Mouse (Mus musculus) CH12.LX (cell line): Measurements from ENCODE around the gene Cit.
A peak's percentile ranks its signal among the peaks of the same experiment; 100 is the strongest.

ENCODE experiments used
- CHD1 ChIP-seq: IDR thresholded peaks from 2 replicates; pipeline ENCODE4 v1.6.1; 2012; ENCODE audit warnings: low read depth, low read length, improper control_type of control experiment, inconsistent platforms
- CHD2 ChIP-seq: IDR thresholded peaks from 2 replicates; pipeline ENCODE4 v1.6.1; 2011; ENCODE audit warnings: low read length, improper control_type of control experiment
- CTCF ChIP-seq, 2 experiments: IDR thresholded peaks in 1 of 2; conservative IDR thresholded peaks in 1 of 2; 2 replicates each; pipeline ENCODE4 v1.5.1; 2011 to 2012; ENCODE audit warnings: low read depth in 2 of 2, low read length in 2 of 2, improper control_type of control experiment in 1 of 2, inconsistent platforms in 1 of 2, mild to moderate bottlenecking in 1 of 2, moderate library complexity in 1 of 2
- EP300 ChIP-seq: IDR thresholded peaks from 2 replicates; pipeline ENCODE4 v1.6.1; 2011; ENCODE audit warnings: low read length, improper control_type of control experiment
- JUND ChIP-seq: conservative IDR thresholded peaks from 2 replicates; pipeline ENCODE4 v1.6.1; 2011; ENCODE audit warnings: low read depth, low read length, improper control_type of control experiment
- MAFK ChIP-seq: IDR thresholded peaks from 2 replicates; pipeline ENCODE4 v1.6.1; 2011; ENCODE audit warnings: low read length, improper control_type of control experiment; ENCODE audit not compliant: insufficient replicate concordance
- MEF2A ChIP-seq: IDR thresholded peaks from 2 replicates; pipeline ENCODE4 v1.6.1; 2014; ENCODE audit warnings: low read depth, mild to moderate bottlenecking, inconsistent platforms, low read length, improper control_type of control experiment, borderline replicate concordance
- POLR2A ChIP-seq: IDR thresholded peaks from 2 replicates; pipeline ENCODE4 v1.6.1; 2011; ENCODE audit warnings: low read depth, mild to moderate bottlenecking, improper control_type of control experiment, low read length
- POLR2AphosphoS2 ChIP-seq: IDR thresholded peaks from 2 replicates; pipeline ENCODE4 v1.6.1; 2011; ENCODE audit warnings: low read depth, low read length, improper control_type of control experiment
- RCOR1 ChIP-seq: conservative IDR thresholded peaks from 2 replicates; pipeline ENCODE4 v1.6.1; 2012; ENCODE audit warnings: low read depth, mild to moderate bottlenecking, inconsistent platforms, low read length, improper control_type of control experiment
- SMC3 ChIP-seq: IDR thresholded peaks from 2 replicates; pipeline ENCODE4 v1.6.1; 2011; ENCODE audit warnings: low read depth, low read length, improper control_type of control experiment
- UBTF ChIP-seq: IDR thresholded peaks from 2 replicates; pipeline ENCODE4 v1.6.1; 2012; ENCODE audit warnings: low read depth, mild to moderate bottlenecking, inconsistent platforms, low read length, improper control_type of control experiment, moderate library complexity

GRCm38 (mm10) chr5:115844766-115845634 is at the start of gene Cit:
- TF ChIP-seq POLR2A, result peak; percentile 86
- no peak for TF ChIP-seq EP300
- TF ChIP-seq CHD2, result peak; percentile 93
- no peak for TF ChIP-seq CHD1
- no peak for TF ChIP-seq CTCF (conservative IDR thresholded peaks at IDR 0.05 in 1 of 2, IDR thresholded peaks at IDR 0.05 in 1 of 2; ENCODE audit: low read depth in 2 of 2, low read length in 2 of 2)
- TF ChIP-seq JUND, result no peak
- TF ChIP-seq MEF2A, result no peak
- TF ChIP-seq RCOR1, result no peak
- no peak for TF ChIP-seq MAFK
- TF ChIP-seq SMC3, result no peak
- TF ChIP-seq POLR2AphosphoS2, result peak; percentile 40; the same call in 1 of the 2 replicates
- TF ChIP-seq UBTF, result no peak
